Mouse (Mus musculus) olfactory bulb, adult 2 months (tissue): Measurements from ENCODE around the gene Samd4. TPM values are rescaled to one million over a fixed set of nuclear protein-coding genes. Genes with fewer than 3 reads are reported as not detected.

Experiments
- H3K27ac ChIP-seq: fragments of 200-500 bp; 2 replicates; pipeline ENCODE4 v1.5.1; 2012; ENCODE audit warnings: low read depth, low read length; ENCODE audit not compliant: insufficient read depth
- H3K4me1 ChIP-seq: fragments of 200-500 bp; 2 replicates; pipeline ENCODE4 v1.6.1; 2012; ENCODE audit warnings: low read length; ENCODE audit not compliant: control insufficient read depth, insufficient read depth
- H3K4me3 ChIP-seq: fragments of 200-500 bp; 2 replicates; pipeline ENCODE4 v1.5.1; 2012; ENCODE audit warnings: mild to moderate bottlenecking, low read depth, low read length, moderate library complexity; ENCODE audit not compliant: insufficient read depth
- CTCF ChIP-seq: fragments of 200-500 bp; IDR thresholded peaks from 2 replicates; pipeline ENCODE4 v1.5.1; 2012; ENCODE audit warnings: low read depth, mild to moderate bottlenecking, low read length, moderate library complexity; ENCODE audit not compliant: insufficient read depth
- POLR2A ChIP-seq: fragments of 200-500 bp; IDR thresholded peaks from 2 replicates; pipeline ENCODE4 v1.6.1; 2012; ENCODE audit warnings: mild to moderate bottlenecking, low read depth, low read length, moderate library complexity; ENCODE audit not compliant: insufficient read depth
- WGBS: fragments of 180-500 bp; shearing (Covaris S2); methylation state at CpG from one replicate; pipeline ENCODE4 v1.1.7; 2018; 5-methylcytosine and 5-hydroxymethylcytosine counted together
- polyA plus RNA-seq: library from polyadenylated mRNA; stranded (reverse); fragments of >200 nt; gene quantifications from 2 replicates; pipeline ENCODE4 v1.2.4, GENCODE M21; 2012; ENCODE audit warnings: low replicate concordance; ENCODE audit not compliant: missing spikeins, insufficient read depth, insufficient read length

Samd4 gene
- polyA plus RNA-seq, 1 experiment, result not detected

DNA sequence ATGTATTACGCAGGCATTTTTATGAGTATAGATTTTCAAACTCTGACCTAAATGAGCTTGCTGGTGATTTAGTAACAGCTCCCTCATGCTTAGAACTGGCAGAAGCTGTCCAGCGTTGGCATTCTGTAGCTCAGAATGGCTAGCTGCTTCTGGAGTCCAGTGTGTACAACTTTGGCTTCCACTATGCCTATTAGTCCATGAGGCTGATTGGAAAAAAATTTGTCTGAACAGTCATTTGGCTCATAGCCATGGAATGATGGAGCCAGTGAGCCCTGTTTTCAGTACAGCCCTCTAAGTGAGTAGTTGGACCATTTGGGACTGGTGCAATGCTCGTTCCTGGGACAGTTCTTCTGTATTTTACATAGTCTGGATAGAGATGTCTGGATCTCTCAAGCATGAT is 34.9 kb downstream of the Samd4 start:
- Histone ChIP-seq H3K4me3 (no peak overlapping the region), H3K27ac (no peak overlapping the region), H3K4me1 (peaks cover 10% of the 10 kb centered on the region)
- 78% methylated on average over 3 of the region's 3 CpGs for WGBS
- TF ChIP-seq CTCF, result no peak
- TF ChIP-seq POLR2A, result no peak

DNA sequence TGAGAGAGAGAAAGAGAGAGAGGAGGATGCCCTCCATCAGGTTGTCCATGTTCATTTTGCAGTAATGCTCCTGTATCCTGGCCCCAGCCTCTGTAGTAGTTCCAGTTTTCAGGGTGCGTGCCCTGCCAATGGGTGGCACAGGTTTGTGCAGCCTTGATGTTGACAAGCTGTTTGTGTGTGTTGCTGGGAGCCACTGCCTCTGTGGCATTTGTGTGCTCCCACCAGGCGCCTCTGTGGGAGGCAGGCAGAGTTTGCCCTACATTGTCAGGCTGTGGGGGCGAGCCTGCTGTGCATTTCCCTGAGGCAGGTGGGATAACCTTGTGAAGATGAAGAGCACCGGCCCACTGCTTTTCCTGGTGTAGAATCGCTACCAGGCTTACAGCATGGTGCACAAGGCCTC is 37.8 kb downstream of the Samd4 start:
- WGBS, result 48% methylated on average over 5 of the region's 5 CpGs
- TF ChIP-seq CTCF (no peak), POLR2A (no peak)
- Histone ChIP-seq H3K4me1 (peaks cover 16% of the 10 kb centered on the region), H3K27ac (no peak overlapping the region), H3K4me3 (no peak overlapping the region)

DNA sequence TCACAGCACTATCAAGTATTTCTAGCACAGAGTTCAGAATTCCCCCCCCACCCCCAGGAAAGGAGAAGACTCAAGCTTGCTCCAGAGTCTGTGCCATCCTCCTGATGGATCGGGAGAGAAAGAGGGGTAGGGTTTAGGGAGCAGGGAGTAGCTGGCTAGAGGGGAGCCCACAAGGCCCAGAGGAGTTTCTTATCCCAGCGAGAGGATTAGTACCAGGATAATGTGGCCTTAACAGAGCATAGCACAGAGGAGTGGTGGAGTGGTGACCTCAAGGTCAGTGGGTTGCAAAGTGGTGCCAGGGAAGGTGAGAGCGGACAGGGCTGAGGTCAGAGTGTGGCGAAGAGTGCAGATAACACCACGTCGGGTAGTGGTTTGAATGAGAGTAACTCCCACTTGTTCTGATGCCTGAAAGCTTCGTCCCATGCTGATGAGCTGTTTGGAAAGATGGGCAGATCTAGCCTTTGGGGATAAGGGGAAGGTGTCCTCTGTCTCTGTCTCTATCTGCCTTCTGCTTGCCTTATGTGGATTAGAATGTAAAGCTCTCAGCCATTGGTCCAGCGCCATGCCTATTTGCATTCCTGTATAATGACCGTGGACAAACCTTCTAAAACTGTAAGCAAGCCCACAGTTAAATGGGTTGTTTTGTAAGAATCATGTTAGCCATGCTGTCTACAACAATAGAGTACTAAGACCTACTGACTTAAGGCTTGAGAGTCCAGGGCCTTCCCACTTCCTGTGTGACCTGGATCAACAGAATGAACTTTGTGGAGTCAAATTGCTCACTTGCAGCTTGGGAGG is 38.7 kb downstream of the Samd4 start:
- no peak overlapping the region for H3K4me3 ChIP-seq
- H3K27ac ChIP-seq, result no peak overlapping the region
- 94% methylated on average over 9 of the region's 9 CpGs for WGBS
- TF ChIP-seq POLR2A (no peak), CTCF (no peak)
- peaks cover 16% of the 10 kb centered on the region for H3K4me1 ChIP-seq

DNA sequence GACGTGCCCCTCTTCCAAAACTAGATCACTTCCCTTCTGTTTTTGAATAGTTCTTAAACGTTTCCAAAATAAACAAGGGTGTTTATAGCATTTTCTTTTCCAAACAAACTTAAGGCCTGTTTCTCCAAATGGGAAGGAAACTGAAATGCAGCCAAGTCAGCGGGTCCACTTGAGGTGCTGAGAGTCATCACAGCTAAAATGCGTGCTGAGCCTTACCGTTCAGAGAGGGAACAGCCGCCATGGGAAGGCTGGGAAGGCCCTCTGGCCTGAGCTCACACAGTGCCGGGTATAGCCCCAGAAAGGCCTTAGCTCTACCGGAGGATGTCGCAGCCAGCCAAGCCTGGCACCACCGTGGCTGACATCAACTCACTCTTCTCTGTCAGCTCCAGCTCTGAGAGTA is 41.3 kb downstream of the Samd4 start:
- H3K4me3 ChIP-seq, result no peak overlapping the region
- TF ChIP-seq POLR2A (no peak), CTCF (no peak)
- H3K4me1 ChIP-seq, result peaks cover 16% of the 10 kb centered on the region
- WGBS, result 61% methylated on average over 10 of the region's 10 CpGs
- no peak overlapping the region for H3K27ac ChIP-seq

DNA sequence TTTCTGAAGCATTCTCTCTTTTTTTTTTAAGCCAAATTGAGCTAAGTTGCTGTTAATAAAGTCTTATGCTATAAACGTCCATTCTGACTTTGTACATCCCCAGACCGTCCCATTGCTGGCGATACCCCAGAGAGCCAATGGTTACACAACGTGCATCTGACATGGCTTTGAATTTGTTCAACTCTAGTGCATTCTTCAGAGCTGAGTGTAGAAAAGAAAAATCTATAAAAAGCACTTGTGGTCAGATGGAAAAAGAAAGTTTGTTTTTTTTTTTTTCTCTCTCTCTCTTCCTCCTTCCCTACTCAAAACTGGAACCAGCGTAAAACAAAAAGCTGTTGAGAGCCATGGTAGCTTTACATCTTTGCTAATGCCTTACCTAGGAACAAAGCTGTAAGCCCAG is 41.8 kb downstream of the Samd4 start:
- WGBS, result 73% methylated on average over 5 of the region's 5 CpGs
- Histone ChIP-seq H3K4me3 (no peak overlapping the region), H3K4me1 (peaks cover 16% of the 10 kb centered on the region), H3K27ac (no peak overlapping the region)
- TF ChIP-seq POLR2A (no peak), CTCF (no peak)

DNA sequence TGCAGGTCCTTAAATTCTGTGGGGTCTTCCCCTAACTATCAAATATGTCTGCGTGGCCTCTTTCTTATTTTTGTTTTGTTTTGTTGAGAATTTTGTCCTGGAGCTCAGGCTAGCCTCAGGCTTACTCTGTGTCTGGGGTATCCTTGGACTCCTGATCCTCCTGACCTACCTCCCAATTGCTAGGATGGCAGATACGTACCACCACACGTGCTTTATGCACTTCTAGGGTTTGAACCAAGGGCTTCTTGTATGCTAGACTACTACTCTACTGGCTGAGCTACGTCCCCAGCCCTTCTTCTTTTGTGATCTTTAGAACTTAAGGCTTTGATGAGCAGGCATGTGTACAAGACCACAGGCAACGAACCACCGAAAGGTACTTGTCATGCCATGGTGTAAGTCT is 45.9 kb downstream of the Samd4 start:
- H3K4me1 ChIP-seq, result peaks cover 10% of the 10 kb centered on the region
- no peak overlapping the region for H3K27ac ChIP-seq
- 98% methylated on average over 6 of the region's 6 CpGs for WGBS
- TF ChIP-seq POLR2A (no peak), CTCF (no peak)
- no peak overlapping the region for H3K4me3 ChIP-seq

DNA sequence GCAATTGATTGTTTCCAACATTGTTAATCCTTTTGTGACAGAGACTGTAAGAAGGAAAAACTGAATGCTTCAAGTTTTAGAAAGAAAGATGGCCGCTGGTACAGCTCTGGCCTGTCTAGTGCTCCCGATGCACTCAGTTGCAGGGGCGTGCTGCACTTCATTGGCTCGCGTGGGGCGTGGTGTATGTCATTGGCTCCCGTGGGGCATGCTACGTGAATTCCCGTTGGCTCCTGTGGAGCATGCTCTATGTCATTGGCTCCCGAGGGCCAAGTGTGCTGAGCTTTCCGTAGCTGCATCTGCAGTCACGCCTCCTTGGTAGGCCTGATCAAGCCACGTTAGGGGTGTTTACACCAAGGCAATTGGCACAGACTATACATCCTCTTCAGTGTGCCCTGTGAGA is 49.5 kb downstream of the Samd4 start:
- WGBS, result 87% methylated on average over 13 of the region's 13 CpGs
- Histone ChIP-seq H3K4me3 (no peak overlapping the region), H3K27ac (no peak overlapping the region), H3K4me1 (peaks cover 2% of the 10 kb centered on the region)
- TF ChIP-seq POLR2A, result no peak
- no peak for TF ChIP-seq CTCF

DNA sequence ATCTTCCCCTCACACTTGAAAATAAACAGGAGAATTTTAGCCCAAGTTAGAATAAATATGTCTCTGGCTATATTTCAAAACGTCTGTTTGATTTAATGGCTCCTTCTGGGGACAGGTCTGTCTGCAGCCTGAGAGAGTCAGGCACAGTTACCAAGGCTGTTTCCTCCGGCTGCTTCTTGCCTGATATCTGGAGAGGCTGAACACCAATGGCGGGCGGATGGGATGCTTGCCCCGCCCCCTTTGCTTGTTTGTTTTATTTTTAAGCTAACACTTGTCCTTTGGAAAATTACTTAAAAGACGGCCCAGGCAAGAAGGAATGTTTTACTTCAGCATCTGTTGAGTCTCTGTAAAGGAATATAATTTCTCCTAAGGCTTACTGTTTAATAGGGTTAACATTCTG is 50.1 kb downstream of the Samd4 start:
- TF ChIP-seq POLR2A (no peak), CTCF (no peak)
- Histone ChIP-seq H3K4me3 (no peak overlapping the region), H3K4me1 (peaks cover 2% of the 10 kb centered on the region), H3K27ac (no peak overlapping the region)
- WGBS, result 44% methylated on average over 6 of the region's 6 CpGs

DNA sequence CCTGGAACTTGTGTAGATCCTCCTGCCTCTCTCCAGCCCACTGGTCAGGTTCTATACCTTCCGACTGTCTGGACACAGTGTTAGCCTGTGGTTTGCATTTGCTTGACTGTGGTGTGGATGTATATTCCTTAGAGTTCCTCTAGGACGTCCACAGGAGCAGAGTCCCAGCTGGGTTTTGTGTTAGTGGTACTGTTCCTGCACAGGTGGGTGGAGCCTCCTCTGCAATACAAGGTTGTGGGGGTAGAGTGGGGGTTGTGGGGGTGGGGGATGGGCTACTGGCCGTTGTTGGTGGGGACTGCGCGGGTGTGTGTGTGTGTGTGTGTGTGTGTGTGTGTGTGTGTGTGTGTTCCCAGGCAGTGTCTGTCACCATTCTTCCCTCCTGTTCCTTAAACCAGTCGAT is 58.4 kb downstream of the Samd4 start:
- TF ChIP-seq POLR2A, result no peak
- no peak for TF ChIP-seq CTCF
- Histone ChIP-seq H3K4me3 (no peak overlapping the region), H3K4me1 (peaks cover 5% of the 10 kb centered on the region), H3K27ac (no peak overlapping the region)
- 25% methylated on average over 6 of the region's 6 CpGs for WGBS

DNA sequence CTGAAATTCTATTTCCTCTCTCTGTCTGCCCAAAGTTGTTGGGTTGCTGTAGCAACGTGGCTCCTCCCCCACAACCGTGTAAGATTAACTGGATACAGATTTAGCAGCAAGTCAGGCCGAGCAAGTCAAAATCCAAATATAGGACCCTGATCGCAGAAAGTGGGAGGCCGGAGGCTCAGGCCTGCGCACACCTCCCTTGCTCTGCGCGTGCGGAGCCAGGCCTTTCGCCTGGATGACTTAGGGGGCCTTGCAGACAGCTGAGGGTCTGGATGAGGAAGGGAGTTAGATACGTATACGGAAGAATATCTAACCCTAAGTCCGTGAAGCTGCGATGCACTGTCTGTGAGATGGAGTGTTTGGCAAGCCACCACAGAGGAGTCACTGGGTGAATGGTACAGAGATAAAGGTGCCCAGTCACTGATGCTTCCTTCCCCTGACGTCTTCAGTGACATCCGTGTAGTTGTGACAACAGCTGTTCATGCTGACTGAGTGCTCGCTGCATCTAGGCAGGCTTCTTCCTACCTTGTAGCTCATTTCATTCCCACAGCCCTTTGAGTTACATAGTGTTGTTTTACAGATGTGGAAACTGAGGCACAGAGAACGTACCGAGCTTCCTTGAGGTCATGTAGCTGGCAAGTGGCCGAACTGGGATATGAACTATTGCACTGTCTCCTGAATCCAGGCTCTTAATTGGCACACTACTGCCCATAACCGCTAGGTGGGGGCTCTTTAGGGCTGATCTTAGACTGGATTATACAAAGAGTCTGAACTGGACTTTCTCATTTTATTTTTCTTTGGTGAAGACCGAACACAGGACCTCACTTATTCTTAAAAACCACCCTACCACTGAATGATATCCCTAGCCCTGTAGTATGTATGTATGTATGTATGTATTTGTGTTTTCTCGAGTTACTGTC is 59.5 kb downstream of the Samd4 start:
- Histone ChIP-seq H3K27ac (peak overlapping the region; percentile 81), H3K4me1 (peaks cover 5% of the 10 kb centered on the region), H3K4me3 (peak overlapping the region; percentile 7; the same call in 1 of the 2 replicates)
- WGBS, result 38% methylated on average over 23 of the region's 23 CpGs
- TF ChIP-seq POLR2A (no peak), CTCF (no peak)
